Mouse (Mus musculus) cerebellum, adult (tissue): Measurements from ENCODE around the gene Clec4f.
"Not testable (repeated sequence)": the region's sequence is repeated elsewhere in the genome, so short reads cannot be mapped to it uniquely, and the experiment has no call there.

Experiments used
- ATAC-seq: cut with Nextera tagmentation; 2 replicates; pipeline ENCODE4 v1.9.2; 2017; ENCODE audit warnings: mild to moderate bottlenecking, moderate library complexity, mixed read lengths; ENCODE audit not compliant: insufficient number of reproducible peaks, low FRiP score, low TSS enrichment

The Clec4f gene

DNA sequence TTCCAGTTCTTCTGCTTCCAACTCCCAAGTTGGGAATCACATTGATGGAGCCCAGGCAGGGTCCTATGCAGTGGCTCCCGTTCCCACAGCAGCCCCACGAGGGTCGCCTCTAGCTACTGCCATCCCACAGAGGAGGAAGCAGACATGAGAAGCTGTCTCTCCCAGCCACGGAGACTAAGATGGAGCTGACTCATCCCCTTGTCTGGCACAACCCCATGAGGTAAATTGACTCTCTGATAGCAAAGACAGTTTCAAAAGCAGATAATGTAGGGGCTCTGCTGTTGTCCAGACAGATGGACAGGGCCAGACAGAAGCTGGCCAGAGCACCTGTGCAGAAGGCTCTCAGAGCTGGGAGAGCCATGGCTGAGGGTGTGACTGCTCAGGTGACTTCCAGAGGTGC is 21.4 kb downstream of the Clec4f start:
- not testable (repeated sequence) for ATAC-seq

DNA sequence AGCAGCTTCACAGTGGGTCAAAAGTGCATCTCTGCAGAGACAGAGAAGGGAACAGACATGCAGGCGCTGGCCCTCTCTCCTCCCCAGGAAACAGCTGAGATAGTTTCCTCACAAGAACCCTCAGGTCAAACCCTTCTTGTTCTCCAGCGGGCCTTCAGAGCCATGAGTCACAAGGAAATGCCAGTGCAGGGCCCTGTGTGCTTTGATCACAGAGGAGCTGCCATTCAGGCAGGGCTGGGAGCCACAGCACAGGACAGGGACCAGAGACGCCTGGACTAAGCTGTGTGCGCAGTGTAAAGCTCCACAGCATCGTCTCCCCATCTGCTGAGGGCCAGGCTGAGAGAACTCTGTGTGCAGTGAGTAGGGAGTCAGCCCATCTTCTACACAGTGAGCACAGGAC is 21.9 kb downstream of the Clec4f start:
- not testable (repeated sequence) for ATAC-seq

DNA sequence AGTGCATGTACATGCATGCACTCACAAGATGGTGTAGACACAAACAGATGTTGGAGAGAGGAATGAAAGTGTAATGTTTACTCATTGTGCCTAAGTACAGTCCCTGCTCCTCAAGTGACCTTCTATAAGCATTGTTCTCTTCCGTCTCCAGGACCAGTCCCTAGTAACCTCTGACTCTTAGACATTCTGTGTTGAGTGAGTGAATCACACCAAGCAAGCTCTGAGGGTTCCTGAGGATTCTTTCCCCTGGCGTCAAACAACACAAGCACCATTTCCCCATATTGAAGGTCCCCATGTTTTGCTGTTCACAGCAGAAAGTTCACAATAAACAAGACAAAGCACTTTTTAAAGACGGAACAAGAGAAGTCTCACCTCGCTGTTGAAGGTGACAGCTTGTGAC is 24.2 kb downstream of the Clec4f start:
- ATAC-seq, result no peak

DNA sequence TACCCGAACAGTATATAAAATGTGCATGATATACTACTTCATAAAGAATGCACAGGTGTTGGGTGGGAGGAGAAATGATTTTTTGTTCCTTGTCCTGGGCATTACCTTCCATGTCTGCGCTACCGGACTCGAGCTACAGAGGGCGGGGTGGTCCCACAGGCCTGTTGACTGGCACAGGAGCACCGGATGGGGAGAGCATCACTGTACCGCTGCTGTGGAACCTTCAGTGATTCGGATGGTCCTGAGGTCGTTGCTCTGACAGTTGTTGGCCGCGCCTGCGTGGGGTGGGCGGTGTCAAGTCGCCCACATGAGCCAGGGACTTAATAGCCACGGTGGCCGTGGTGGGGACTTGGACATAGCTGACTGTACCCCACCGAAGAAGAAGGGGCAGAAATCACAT is 29.2 kb downstream of the Clec4f start:
- ATAC-seq, result no peak

DNA sequence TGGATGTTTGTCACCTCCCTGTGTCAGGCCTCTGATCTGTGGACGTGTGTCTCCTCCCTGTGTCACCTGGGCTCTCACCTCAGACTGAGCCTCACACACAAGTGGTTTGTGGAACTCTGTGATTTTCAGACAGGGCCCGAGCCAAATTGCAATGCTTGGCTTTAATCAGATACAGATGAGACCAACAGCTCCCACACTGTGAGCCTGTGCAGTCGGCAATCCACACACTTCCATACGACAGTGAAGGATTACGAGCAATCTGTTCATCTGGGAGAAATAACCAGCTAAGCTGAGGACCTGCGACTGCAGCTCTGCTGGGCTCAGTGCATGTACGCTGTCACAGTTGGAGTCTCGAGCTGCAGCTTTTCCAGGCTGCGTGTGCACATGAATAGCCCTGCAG is 36.0 kb downstream of the Clec4f start:
- no peak for ATAC-seq

DNA sequence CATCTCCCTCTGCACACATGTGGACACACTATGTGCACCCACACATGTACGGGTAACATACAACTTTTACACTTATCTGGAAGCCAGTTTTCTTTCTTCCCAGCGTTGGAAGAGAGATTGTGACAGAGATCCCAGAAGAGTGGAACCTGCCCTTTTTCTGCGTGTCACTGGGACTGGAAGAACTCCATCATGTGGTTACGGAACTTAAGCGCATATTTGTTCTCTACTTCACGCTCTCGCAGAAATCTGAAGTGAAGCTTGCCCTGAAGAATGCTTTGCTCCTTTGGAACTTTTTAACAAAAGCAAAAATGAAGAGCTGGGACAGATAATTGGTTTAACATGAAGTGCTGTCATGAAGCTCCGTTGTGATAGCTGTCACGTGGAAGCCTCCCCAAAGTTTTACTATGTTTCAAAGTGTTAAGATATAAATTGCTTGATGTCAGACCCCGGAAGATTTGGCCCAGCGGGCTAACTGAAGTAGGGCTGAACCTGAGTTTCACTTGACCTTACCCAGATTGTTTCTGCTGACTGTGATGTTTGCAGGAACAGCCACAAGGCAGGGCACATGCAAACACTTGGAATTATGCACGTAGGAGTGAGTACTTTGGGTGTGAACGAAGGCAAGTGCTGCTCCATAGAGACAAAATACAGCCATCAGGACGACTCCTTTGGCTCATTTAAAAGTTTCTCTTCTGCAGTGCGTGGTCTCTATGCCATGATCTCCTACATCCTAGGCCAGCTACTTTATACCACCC is 38.2 kb downstream of the Clec4f start:
- ATAC-seq, result no peak

DNA sequence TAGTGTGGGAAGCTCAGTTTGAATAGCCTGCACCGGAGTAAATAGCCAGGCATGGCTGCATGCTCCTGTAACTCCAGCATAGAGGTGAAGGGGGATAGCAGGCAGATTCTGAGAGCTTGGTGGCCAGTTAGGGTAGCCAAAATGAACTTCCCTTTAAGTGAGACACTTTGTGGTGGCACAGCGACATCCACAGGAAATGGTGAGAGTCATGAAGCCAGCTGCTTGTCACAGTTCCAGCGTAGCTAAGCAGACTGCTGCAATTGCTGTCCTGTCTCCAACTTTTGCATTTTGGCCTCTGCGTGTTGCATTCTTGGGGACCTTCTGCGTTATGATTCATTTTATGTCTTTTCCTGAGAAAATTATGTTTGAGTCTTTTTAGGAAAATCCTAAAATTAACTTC is 39.5 kb downstream of the Clec4f start:
- ATAC-seq, result no peak

DNA sequence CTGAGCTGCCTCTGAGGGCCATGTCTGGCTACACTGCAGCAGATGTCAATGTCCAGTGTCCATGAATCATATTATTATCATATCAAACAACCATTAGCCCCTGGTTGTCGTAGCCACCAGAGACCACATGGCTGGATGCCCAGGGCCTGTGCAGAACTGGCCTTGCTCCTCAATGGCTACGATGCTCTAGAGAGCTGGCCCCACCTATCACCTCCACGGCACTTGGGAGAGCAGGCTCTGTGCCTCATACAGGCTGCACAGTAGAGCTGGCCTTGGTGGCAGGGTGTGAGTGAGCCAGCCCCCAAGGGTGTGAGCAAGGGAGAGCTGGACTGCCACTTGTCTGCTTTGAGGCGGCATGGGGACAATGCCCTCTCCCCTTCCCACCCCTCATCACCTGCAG is 41.5 kb downstream of the Clec4f start:
- no peak for ATAC-seq

DNA sequence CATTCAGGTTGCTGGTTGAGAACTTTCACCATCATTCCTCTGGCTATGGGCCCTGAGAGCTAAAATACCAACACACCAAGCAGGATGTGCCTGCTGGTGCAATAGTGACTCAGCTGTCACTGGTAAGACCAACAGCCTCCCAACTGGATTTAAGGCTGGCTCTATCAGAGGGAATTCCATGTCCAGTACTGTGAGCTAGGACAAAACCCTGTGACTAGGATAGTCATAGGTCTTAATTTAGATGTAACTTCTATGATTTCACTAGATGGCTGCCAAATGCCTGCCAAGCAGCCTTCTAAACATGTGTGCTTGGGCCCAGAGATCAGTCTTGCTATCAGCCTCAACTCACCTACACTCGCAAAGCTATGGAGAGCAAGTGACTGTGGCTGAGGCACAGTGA is 43.0 kb downstream of the Clec4f start:
- ATAC-seq, result no peak

DNA sequence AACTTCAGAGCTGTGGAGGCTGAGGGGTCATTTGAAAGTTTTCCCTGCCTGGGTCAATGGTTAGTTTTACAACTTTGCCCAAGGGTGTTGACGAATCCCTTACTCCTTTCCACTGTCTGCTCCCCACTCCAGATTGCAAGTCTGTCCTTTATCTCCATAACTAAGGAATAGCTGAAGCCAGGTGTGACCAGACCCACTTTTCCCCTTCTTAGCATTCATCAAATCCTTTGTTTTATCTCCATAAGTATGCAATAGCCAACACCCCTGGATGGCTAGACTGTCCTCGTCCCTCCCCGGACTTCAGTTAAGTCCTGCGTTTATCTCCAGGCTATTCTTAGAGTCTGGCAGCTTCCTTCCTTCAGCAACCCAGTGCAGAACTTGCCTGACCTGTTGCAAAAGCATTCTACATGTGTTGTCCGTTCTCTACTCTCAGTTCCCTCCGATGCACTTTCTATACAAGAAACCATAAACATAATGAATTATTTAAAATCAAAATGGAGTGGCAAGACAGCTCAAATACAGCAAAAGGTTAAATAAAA is 56.3 kb downstream of the Clec4f start:
- ATAC-seq, result no peak

DNA sequence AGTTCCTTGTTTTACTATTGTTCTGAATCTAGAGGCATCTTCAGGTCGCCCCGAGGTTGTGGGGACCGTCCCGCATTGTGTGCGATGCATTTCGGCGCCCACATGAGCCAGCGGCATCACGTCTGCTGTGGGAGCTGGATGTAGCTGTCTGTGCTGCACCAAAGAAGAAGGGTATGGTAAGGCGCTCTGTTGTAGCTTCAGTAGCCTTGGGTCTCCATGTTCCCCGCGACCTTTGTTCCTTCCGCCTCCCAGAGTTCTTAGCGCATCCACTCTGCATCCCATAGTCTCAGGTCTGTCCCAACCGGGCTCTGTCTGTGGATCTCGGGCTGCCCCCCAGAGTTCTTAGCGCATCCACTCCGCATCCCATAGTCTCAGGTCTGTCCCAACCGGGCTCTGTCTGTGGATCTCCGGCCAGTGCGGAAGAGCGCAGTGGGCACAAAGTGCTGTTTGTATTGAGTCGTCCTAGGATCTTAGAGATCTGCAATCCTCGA is 56.9 kb downstream of the Clec4f start:
- ATAC-seq, result no peak

DNA sequence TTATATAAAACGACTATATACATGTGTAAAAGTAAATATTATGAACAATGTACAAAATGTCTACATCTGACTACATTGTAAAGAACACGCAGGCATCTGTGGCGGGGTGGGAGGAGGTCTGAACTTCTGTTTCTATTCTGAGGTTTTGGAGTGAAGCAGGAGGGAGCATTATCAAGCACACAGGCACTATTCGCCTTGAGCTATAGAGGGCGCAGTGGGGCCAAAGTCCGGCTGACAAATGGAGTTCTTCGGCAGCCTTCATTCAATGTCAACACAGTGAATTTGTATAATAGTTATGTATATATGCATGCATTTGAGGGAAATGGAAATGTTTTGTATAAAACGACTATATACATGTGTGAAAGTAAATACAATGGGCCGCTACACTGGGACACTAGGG is 57.3 kb downstream of the Clec4f start:
- no peak for ATAC-seq

DNA sequence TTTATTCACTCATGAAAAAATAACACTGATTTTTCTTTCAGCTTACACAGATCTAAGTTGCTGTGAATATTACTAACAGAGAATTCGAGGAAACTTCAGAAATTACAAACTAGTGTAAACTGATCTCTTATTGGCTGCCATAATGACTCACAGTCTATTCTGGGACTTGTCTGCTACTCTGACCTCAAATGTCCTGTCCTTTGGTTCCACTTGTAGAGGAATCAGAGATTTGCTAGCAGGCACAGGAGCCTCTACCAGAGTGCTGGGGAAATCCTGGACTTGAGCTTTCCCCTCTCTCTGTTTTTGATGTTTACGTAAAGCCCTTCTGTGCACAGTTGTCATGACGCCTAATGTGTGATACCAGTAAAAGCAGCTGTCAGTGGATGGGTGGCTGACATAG is 58.0 kb downstream of the Clec4f start:
- ATAC-seq, result no peak

DNA sequence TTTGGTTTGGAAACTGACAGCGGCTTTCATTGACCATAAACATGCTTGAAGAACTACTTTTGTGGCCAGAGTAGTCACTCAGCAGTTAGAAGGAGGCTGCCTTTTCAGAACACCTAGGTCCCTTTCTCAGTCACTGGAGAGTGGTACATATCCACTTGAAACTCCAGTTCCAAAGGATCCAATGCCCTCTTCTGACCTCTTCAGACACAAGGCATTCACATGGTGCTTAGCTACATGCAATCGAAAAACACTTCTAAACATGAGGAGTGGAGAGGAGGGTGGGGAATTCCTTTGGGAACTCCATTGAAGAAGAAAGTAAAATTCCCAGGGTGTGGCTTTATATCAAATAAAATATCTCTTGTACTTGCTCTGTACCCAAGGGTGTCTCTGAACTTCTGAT is 61.0 kb downstream of the Clec4f start:
- ATAC-seq, result no peak
